Mouse (Mus musculus) olfactory bulb, adult 2 months (tissue): ENCODE measurements around the gene Gm28557.
"Not testable (repeated sequence)": the region's sequence is repeated elsewhere in the genome, so short reads cannot be mapped to it uniquely, and the experiment has no call there.

Source experiments
- CTCF ChIP-seq: fragments of 200-500 bp; IDR thresholded peaks from 2 replicates; pipeline ENCODE4 v1.5.1; 2012; ENCODE audit warnings: low read depth, mild to moderate bottlenecking, low read length, moderate library complexity; ENCODE audit not compliant: insufficient read depth
- POLR2A ChIP-seq: fragments of 200-500 bp; IDR thresholded peaks from 2 replicates; pipeline ENCODE4 v1.6.1; 2012; ENCODE audit warnings: mild to moderate bottlenecking, low read depth, low read length, moderate library complexity; ENCODE audit not compliant: insufficient read depth

DNA sequence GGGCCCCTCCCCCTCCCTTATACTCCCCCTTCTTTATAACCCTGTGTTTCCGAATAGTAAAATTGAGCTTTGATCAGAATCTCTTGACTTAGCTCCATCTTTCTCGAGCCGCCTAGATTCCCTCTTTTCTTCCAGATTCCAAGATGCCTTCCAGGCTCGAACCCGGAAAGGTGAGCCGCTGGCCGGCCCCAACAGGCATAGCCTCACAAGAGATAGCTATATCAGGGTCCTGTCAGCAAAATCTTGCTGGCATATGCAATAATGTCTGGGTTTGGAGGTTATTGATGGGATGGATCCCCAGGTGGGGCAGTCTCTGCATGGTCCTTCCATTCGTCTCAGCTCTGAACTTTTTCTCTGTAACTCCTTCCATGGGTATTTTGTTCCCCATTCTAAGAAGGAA lies 7.8 kb upstream of the Gm28557 start, which contains the start of gene Rslcan18:
- TF ChIP-seq POLR2A, CTCF: not testable (repeated sequence)
